Mouse (Mus musculus): ENCODE measurements around the gene Lrp6. TPM values are rescaled to one million over a fixed set of nuclear protein-coding genes. Genes with fewer than 3 reads are reported as not detected.
A peak's percentile ranks its signal among the peaks of the same experiment; 100 is the strongest.

The Lrp6 gene
- 56.0 and 56.5 TPM in 2 replicates for total RNA-seq (2017)

- peak; percentile 84 for ATAC-seq (replicated peaks; ENCODE audit: low read depth, poor library complexity, severe bottlenecking)
Measured at GRCm38 (mm10) chr6:134566818-134567485, at the start of gene Lrp6. Gene Lrp6 (minus strand): TSS chr6:134566965.

- peak; percentile 92 for ATAC-seq (replicated peaks; ENCODE audit: low read depth, poor library complexity, severe bottlenecking)
Measured at GRCm38 (mm10) chr6:134614723-134615648, 48.2 kb upstream of the Lrp6 start.

GRCm38 (mm10) chr6:134614322-134614721 is 47.6 kb upstream of the Lrp6 start:
- peak; percentile 12 for ATAC-seq (replicated peaks; ENCODE audit: low read depth, poor library complexity, severe bottlenecking)

- no peak for ATAC-seq (replicated peaks; ENCODE audit: low read depth, poor library complexity, severe bottlenecking)
Measured at GRCm38 (mm10) chr6:134611896-134612295, 45.1 kb upstream of the Lrp6 start.

GRCm38 (mm10) chr6:134610380-134610779 is 43.6 kb upstream of the Lrp6 start:
- no peak for ATAC-seq (replicated peaks; ENCODE audit: low read depth, poor library complexity, severe bottlenecking)

- ATAC-seq (replicated peaks; ENCODE audit: low read depth, poor library complexity, severe bottlenecking): peak; percentile 79; the same call in 1 of the 2 replicates
Measured at GRCm38 (mm10) chr6:134606949-134607746, 40.4 kb upstream of the Lrp6 start.

- no peak for ATAC-seq (replicated peaks; ENCODE audit: low read depth, poor library complexity, severe bottlenecking)
Measured at GRCm38 (mm10) chr6:134606540-134606939, 39.8 kb upstream of the Lrp6 start.

- no peak for ATAC-seq (replicated peaks; ENCODE audit: low read depth, poor library complexity, severe bottlenecking)
Measured at GRCm38 (mm10) chr6:134605196-134605595, 38.4 kb upstream of the Lrp6 start.

- no peak for ATAC-seq (replicated peaks; ENCODE audit: low read depth, poor library complexity, severe bottlenecking)
Measured at GRCm38 (mm10) chr6:134602371-134603003, 35.7 kb upstream of the Lrp6 start.

- no peak for ATAC-seq (replicated peaks; ENCODE audit: low read depth, poor library complexity, severe bottlenecking)
Measured at GRCm38 (mm10) chr6:134601766-134602165, 35.0 kb upstream of the Lrp6 start.

GRCm38 (mm10) chr6:134601130-134601529 is 34.4 kb upstream of the Lrp6 start:
- ATAC-seq (replicated peaks; ENCODE audit: low read depth, poor library complexity, severe bottlenecking): no peak

- no peak for ATAC-seq (replicated peaks; ENCODE audit: low read depth, poor library complexity, severe bottlenecking)
Measured at GRCm38 (mm10) chr6:134599239-134599638, 32.5 kb upstream of the Lrp6 start.

- ATAC-seq (replicated peaks; ENCODE audit: low read depth, poor library complexity, severe bottlenecking): no peak
Measured at GRCm38 (mm10) chr6:134597651-134598229, 31.0 kb upstream of the Lrp6 start.

GRCm38 (mm10) chr6:134594569-134595442 is 28.0 kb upstream of the Lrp6 start:
- peak; percentile 89 for ATAC-seq (replicated peaks; ENCODE audit: low read depth, poor library complexity, severe bottlenecking)

GRCm38 (mm10) chr6:134591614-134592013 is 24.8 kb upstream of the Lrp6 start:
- ATAC-seq (replicated peaks; ENCODE audit: low read depth, poor library complexity, severe bottlenecking): no peak

- ATAC-seq (replicated peaks; ENCODE audit: low read depth, poor library complexity, severe bottlenecking): no peak
Measured at GRCm38 (mm10) chr6:134586241-134586640, 19.5 kb upstream of the Lrp6 start.

GRCm38 (mm10) chr6:134584616-134585015 is 17.9 kb upstream of the Lrp6 start:
- ATAC-seq (replicated peaks; ENCODE audit: low read depth, poor library complexity, severe bottlenecking): no peak

- no peak for ATAC-seq (replicated peaks; ENCODE audit: low read depth, poor library complexity, severe bottlenecking)
Measured at GRCm38 (mm10) chr6:134582110-134582509, 15.3 kb upstream of the Lrp6 start.

GRCm38 (mm10) chr6:134579506-134579905 is 12.7 kb upstream of the Lrp6 start:
- ATAC-seq (replicated peaks; ENCODE audit: low read depth, poor library complexity, severe bottlenecking): no peak
